Mouse (Mus musculus) right cerebral cortex, postnatal 4 days (tissue): ENCODE measurements around the gene Disp1.

Experiments
- DNase-seq: peaks from one replicate; pipeline ENCODE4 v3.0.0-alpha.2; 2022

Gene Disp1

DNA sequence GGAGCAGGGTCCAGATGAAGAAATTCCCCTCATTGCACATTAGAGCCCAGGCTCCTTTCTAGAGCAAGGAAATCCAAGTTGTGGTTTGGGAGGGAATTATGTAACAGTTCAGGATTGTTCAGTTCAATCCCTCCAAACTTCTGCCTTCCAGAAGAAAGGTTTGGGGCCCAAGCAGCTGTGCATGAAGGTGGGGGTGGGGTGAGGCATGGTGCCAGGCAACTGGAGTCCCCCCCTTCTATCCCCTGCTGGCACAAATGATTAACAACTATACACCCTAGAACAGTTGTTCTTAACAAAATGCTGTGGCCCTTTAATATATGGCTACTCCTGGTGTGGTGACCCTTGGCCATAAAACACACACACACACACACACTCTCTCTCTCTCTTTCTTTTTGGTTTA, 140.2 kb downstream of the Disp1 start:
- no peak for DNase-seq

- DNase-seq, result no peak
These were observed 146.1 kb downstream of the Disp1 start for GRCm38 (mm10) chr1:183075121-183075822.

DNA sequence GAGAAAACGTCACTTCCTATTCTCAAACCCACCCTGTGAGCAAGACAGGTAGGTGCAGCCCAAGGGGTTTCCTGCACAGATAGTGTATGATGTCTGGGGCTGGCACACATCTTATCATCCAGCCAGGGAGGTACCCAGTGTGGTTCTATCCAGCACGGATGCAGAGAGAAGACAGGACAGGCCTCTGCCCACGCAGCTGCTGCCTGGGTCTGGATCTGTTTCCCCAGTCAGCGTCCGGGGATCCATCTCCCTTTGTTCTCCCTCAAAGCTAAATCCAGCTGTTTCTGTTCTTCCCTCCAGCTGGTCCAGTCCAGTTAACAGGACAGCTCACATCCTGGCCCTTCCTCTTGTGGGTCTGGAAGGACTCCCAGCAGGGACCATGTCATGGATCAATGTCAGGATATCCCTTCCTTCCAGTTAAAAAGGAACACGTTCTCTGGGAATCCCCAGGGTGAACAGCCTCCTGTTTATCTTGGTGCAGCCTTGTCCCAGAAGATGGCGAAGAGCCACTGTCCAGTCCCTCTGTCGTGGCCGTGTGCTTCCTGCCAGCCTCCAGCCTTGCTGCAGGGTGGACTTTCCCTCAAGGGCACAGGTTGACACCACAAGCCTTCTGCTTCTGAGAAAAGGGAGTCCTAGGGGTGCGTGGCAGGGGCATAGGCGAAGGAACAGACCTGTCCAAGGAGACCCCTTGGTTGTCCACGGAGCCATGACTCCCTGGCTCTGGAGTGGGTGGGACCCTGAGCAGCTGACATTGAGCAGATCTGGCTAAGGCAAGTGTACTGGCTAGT, 148.9 kb downstream of the Disp1 start:
- no peak for DNase-seq

DNA sequence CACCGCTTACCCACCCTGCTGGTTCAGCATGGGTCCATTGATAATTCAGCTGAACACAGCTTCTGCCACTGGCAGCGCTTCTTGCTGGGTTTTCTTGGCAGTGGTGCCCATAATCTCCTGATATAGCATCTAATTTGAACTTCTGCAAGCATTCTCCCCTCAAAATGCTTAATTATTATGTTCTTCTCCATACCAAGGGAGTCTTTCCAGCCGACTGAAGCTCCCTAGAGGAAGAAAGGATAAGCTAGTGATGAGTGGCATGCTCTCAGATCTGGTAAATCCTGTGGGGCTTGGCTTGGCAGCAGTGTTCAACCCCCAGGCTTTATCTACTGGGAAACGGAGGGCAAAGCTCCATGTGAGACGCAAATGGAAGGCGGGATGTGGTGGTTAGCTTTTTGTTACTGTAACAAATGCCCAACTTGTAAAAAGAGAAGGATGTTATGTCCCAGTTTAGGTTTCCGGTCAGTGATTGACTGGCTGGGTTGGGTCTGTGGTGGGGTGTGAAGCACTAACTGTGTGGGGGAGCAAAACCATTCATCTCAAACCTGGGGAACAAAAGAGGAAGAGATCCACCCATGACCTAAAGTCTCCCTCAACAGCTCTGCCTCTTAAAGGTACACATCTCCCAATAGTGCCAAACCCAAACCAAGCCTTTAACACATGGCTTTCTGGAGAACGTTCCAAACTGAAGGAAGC, 151.2 kb downstream of the Disp1 start:
- no peak for DNase-seq

GRCm38 (mm10) chr1:183067807-183068206, 153.5 kb downstream of the Disp1 start:
- DNase-seq, result no peak

DNA sequence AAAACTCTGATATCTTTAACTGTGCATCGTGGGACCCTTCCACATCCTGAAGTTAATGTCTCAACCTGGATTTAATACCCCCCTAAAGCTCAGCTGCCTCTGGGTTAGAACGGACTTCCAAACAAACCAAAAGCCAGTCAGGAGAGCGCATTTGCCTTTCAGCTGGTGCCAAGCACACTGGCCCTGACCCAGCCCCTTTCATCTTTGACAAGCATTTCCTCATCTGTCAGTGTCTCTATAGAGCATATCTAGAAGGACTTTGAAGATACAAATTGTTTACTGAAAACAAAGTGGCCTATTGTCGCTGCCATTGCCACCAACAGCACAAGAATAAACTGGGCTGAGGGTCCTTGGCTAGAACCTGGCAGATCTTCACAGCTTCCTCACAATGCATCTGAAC, 154.3 kb downstream of the Disp1 start:
- no peak for DNase-seq

- no peak for DNase-seq
These were observed 160.7 kb downstream of the Disp1 start for GRCm38 (mm10) chr1:183060611-183061010.

GRCm38 (mm10) chr1:183056289-183056655, 165.1 kb downstream of the Disp1 start:
- DNase-seq, result no peak

- no peak for DNase-seq
These were observed 165.6 kb downstream of the Disp1 start for GRCm38 (mm10) chr1:183055608-183056288.

DNA sequence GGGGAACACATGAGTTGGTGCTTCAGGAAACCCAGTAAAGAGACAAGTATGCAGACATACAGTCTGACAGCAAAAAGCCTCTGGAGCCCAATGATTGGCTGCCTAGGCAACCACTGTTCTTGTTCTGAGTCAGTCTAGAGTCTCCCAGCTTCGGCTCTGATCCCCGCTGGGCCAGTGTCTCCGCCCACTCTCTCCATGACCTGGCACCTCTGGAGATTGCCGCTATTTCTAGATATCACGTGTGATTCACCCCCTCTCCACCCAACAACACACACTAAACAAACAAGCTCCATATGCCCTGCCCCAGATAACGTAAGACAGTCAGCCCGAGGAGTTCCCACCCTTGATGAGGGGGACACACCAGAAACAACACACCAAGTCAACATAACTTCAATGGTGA, 168.7 kb downstream of the Disp1 start:
- DNase-seq, result no peak

- DNase-seq, result no peak
These were observed 172.0 kb downstream of the Disp1 start for GRCm38 (mm10) chr1:183049295-183049694.

GRCm38 (mm10) chr1:183047913-183048523, 173.3 kb downstream of the Disp1 start:
- DNase-seq, result no peak

DNA sequence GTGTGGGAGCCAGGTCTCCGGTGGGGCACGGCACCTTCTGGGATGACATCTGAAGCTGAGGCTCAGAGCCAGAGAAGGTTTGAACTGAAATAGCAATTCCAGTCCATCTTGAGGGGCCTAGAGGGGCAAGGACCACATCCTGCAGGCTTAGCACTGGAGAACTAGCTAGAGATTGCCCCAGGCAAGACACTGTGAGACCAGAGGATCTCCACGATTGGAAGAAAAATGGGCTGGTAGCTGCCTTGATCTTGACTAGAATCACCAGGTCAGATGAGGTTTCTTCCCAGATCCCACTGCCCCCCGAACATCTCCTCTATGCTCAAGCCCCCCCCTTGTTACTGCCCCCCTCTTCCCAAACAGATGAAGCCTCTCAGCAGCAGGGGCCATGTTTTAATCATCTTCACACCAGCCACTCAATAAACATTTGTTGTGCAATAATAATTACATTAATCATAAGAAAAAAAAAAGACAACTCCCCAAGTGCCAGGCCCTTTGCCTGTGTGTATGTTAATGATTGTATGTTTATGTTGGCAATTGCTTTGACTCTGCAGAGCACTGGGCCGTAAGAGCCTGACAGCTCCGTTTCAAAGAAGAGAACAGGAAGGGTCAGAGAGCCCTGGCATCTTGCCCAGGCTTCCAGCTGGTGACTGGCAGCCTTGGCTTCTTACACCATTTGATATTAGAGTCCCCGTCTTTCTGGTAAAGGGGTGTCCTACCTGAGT, 174.0 kb downstream of the Disp1 start:
- peak; percentile 52 for DNase-seq

DNA sequence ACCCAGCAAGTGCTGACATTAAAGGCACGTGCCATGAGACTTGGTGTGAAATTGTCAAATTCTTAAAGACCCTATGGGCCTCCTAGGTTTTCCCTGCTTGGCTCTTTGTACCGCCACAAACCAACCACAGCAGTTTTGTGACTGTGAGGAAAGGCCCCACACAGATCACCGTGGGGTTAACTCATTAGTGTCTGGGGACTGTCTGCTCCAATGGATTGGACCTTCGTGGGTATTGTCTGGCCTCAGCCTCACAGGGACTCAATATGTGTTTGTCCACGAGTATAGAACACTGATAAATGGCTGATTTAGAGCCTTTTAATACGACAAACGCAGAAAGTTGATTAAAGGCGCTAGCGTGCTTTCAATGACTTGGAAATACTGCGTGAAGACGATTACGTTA, 175.2 kb downstream of the Disp1 start:
- DNase-seq, result no peak

- no peak for DNase-seq
These were observed 178.0 kb downstream of the Disp1 start for GRCm38 (mm10) chr1:183043161-183043812.

- no peak for DNase-seq
These were observed 179.6 kb downstream of the Disp1 start for GRCm38 (mm10) chr1:183041703-183042102.

DNA sequence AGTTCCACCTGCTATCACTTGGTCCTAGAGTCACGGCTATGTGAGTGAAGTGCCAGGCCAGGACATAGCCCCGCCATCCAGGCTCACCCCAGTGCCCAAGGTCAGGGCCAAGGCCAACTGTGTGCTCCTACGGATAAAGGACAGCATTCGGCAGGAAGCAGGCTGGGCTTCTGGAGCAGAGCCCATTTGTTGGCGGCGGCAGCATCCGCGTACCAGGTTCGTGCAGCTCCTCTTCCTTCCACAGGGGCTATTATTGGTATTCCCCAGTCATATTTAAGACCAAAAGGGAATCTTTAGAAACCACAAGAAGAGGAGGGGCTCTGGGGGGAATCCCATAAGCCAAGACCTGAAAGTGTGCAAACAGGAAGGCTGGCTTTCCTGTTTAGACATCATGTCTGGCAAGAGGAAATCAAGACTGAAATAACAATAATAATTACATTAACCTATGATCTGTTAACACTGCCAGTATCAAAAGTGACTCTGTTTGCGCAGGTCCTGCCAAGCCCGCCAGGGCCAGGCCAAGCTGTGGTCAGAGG, 180.4 kb downstream of the Disp1 start:
- no peak for DNase-seq

GRCm38 (mm10) chr1:183039881-183040708, 181.2 kb downstream of the Disp1 start:
- DNase-seq, result no peak

GRCm38 (mm10) chr1:183039404-183039803, 181.9 kb downstream of the Disp1 start:
- DNase-seq, result no peak
